Mouse (Mus musculus): ENCODE data around the gene Gng10.

Gene Gng10

DNA sequence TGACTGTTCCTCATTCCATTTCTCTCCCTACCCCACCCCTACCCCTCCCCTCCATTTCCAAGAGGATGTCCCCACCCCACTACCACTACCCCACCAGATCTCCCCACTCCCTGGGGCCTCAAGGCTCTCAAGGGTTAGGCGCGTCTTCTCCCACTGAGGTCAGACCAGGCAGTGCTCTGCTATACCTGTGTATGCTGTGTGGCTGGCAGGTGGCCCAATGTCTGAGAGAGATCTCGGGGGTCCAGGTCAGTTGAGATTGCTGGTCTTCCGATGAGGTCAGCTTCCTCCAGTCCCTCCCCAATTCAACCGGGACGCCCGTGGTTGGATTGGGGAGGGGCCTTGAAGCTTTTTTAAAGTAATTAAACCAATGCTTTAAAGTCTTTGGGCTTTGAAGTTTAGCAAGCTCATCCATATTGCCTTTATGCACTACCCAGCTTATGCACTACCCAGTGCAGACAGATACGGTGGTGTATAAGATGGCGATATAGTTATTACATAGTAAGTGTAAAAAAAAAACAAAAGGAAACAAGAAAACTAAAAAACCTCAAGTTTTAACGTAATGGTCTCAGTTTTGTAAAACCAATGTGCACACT is 467 bp upstream of the Gng10 start:
- no peak for DNase-seq

DNA sequence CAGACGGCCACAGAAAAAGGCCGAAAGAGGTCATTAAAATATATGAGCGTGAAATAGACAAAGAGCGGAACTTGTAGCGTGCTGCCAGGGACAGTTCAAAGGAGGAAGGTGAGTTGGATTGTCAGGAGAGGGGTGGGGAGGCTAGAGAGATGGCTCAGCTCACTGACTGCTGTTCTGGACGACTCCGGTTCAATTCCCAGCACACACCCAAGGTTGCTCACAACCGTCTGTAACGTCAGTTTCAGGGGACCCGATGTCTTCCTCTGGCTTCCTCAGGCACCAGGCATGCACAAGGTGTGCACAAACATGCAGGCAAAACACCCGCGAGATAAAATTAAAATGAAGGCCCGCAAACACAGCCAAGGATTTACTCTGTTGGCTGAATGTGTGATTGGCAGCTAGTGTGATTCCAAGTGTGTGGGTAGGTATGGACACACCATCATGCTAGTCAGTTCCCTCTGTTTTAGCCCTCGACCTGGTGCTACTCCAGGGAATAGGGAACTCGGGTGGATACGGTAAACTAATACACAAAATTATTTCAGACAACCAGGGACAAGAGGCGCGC is 980 bp downstream of the Gng10 start:
- no peak for DNase-seq

DNA sequence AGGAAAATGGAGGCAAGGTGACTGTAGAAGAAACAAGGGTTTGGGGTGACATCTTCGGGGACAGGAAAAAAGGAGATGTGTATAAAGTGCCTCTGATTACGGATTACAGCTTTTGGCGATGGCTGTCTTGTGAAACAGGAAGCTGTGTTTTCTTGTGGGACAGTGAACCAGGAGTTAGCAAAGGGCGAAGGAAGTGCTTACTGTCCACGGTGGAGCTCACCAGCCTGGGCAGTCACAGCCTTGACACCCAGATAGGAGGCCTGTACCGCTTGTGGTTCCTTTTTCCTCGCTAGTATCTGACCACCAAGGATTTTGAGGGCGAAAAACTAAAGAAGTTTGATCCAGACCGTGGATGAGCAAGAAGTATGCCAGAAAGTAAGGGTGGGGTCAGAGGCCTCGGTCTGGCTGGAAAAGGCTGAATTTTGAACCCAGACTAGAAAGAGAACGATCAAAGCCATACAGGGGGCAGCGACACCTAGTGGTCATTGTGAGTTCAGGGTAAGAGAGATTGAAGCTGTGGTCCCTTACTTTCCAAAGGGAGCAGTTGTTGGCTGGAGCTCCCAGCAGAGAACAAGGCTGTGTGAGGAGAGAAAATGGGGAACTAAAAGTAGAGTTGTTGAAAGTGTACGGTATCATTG is 1.7 kb downstream of the Gng10 start:
- peak; percentile 81 for DNase-seq

DNA sequence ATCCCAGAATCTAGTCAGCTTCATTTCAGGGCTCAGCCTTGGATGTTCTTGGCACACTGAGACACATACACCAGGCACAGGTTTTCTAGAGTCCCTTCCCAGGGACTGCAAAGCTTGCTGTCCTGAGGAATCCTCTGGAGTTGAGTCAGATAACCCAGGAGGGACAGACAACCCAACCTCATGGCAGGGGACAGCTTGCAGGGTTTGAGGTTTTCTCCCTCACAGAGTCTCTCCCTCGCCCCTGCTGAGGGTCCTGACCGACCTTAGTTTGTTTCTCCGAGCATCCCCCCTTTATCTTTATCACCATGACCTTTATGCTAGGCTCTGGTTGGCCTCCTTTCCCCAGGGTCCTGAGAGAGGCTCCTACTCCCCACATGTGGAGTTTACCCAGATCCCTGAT is 2.6 kb downstream of the Gng10 start:
- no peak for DNase-seq

DNA sequence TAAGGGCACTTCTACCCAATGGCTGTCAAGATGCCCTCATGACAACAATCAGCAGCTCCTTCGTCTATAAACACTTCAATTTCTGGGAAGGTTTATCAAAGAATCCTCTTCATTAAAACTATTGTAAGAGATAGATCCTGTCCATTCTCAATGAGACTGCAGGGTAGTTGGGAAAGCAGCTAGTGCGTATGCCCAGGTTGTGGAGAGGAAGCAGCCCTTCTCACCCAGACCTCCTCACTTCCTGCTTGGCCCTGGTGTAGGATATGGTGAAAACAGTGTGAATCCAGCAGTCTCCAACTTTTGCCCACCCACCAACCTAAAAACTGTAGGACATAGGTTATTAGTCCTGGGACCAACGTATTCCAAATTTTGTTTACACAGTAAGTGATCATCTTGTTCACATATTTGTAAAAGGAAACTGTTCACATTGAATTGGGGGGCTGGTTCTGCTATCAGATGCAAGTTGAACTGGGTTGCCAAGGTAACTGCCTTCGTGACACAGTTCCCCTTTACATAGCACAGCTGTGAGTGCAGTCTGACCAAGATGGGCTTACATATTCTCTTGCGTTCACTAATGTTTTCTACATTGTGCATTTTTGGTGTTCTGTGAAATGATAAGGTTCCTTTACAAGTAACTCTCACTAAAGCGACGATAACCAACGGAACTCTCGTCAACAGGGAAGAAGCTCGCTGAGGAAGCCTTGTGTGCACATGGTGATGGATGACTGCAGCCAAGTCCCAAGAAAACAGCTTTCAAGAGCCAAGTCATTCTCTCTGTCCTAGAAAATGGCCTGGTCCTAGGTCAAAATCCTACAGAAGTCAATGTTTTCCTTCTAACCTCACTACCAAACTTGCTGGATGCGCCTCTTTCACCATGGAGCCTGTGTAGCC is 5.8 kb downstream of the Gng10 start:
- DNase-seq = no peak

DNA sequence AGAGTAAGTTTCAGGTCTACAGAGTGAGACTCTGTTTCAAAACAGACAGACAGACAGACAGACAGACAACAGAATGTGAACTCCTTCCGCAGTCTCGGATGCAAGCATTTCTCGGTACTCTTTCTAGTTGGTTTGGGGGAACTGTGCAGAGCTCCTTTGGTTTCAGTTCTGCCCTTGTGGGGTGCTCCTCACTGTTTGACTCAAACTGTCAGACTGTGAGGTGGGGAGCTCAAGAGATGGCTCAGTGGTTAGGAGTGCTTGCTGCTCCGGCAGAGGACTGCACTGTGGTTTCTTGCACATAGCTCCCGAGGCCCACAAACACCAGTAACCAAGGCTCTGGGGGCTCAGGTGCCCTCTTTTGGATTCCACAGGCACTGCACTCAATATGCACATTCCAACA is 8.2 kb downstream of the Gng10 start:
- DNase-seq = no peak

DNA sequence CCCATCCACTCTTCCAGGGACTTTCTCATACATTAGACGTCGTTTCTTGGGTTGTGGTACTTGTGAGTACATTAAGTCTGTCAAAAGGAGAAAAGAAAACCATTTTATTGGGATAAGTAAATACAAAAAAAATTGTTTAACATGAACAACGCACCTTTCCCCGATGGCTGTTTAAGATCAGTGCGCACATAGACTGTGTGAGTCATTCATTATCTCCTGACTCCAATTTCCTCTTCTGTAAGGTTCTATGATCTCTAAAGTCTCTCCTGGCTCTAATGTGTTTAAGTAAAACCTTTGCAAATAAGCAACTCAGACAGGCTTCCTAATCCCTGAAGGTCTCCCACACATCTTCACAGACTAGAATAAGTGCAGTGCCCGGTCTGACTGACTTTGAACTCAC is 9.0 kb downstream of the Gng10 start:
- DNase-seq = no peak

DNA sequence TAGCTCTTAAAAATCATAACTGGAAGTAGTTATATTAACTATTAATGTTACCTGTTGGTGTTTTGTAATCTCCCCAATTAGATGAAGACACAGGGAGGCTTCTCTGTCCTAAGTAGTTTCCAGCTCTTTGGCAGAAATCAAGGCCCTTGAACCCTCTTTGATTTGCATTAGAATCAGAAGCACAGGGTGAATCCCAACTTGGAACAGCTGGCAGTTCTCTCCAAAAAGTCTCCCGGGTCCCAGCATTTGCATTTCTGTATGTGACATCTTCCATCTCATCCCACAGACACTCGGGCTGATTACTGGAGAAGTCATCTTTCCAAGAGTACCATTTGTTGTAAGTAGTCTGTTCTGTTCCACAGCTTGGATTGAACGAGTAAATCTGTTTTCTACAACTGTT is 12.3 kb downstream of the Gng10 start:
- no peak for DNase-seq

DNA sequence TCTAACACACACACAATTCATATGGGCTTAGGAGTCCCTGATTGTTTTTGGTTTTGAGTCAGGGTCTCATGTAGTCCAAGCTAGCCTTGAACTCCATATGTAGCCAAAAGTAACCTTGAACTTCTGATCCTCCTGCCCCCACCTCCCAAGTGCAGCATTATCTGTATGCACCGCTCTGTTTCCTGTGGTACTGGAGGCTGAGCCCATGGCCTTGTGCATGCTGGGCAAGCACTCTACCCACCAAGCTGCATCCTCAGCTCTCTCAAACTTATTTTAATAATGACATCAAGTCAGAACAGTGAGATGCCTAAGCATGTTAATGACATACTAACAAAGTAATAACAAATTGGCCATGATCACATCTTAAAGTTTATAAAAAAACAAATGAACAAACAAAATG is 16.2 kb downstream of the Gng10 start:
- no peak for DNase-seq

DNA sequence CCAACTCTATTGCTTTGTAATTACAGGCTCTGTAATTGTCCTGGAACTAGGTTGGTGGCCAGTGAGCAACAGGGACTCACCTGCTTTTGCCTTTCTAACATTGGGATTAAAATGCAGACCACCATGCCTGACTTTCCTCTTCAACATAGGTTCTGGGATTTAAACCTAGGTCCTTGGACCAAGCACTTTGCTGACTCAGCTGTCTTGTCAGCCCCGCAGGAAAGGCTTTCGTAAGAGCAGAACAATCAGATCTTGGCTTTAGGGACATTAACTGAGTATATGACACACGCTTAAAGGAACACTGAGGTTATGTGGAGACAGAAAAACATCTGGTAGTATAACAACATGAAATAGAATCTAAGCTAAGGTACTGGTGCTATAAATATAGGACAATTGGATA is 23.0 kb downstream of the Gng10 start:
- no peak for DNase-seq

DNA sequence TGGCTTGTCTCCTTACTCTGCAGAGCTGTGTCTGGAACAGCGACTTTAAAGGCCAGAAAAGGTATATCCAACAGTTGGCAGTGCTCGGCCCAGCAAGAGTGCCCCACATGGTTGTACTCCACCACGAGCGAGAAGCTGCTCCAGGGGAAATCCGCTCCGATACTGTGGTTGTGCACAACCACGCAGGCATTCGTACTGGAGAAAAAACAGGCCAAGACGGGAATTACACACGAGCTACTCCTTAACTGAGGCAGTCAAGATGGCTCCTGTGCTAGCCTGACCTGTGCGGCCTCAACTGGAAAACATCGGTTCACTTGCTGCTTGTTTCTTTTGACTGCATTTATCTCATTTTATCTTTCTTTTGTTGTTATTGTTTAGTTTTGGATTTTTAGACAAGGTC is 27.6 kb downstream of the Gng10 start:
- DNase-seq = no peak

DNA sequence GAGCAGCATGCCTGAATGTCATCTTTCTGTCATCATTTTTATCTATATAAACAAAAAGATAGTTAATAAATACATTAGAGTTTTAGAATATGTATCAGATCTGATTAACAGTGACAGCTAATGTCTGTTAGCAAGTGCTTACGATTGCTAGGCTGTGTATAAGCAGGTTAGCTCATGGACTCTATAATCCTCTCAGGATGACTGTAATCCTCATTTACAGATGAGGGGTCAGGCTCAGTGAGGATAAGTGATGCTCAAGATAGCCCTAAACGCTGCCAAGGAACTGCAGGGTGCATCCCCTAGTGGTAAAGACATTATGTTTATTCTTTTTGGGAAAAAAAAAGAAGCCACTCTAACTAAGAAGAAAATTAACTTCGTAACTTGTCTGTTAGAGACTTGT is 34.4 kb downstream of the Gng10 start:
- no peak for DNase-seq

DNA sequence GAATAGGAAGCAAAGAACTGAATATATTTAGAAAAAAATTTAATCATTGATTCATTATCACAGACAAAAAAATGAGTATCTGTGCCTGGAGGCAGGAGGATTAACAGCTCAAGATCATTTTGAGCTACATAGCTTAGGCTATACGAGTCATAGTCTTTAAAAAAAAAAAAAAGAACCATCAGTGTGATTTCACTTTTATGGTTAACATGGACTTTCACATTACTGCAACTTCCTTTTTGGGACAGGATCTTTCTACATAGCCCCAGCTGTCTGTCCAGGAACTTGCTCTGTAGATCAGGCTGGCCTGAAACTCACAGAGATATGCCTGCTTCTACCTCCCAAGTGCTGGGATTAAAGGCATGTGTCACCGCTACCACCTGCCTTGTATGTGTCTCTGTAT is 48.5 kb downstream of the Gng10 start:
- no peak for DNase-seq

DNA sequence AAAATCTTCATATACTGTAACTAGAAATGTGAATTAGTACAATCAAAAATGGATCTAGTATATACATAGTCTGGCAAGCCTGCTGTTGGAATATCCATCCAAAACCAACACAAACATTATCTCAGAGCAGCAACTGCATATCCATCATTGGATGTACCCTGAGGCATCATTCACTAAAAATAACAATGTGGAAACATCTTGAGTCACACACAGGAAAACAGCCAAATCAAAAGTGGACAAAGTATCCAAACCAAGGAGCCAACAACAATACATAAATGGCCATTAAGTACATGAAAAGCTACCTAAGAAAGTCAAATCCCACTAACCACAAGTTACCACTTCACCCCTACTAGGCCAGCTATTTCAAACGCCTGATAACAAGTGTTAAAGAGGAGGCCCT is 54.5 kb downstream of the Gng10 start:
- DNase-seq = no peak
